Mouse (Mus musculus): ENCODE data around the gene Cd300e. TPM values are rescaled to one million over a fixed set of nuclear protein-coding genes. Genes with fewer than 3 reads are reported as not detected.

Gene Cd300e
- not detected in 2 replicates for polyA plus RNA-seq (2014; fragmentation: Nextera tagmentation; extraction: Ambion mirVana)

- WGBS: 31% methylated on average over 5 of the region's 5 CpGs
- Histone ChIP-seq H3K4me1 (ENCODE audit: control insufficient read depth, insufficient read depth, low read length) (no peaks in the 10 kb centered on the region), H3K27ac (ENCODE audit: low read depth, low read length) (no peak within 1 kb of the TSS), H3K9me3 (ENCODE audit: control insufficient read depth, low read length) (no peaks in the 10 kb centered on the region), H3K27me3 (ENCODE audit: control insufficient read depth, insufficient read depth, low read length) (no peaks in the 10 kb centered on the region), H3K36me3 (ENCODE audit: control insufficient read depth, insufficient read depth, low read length) (no peaks in the 10 kb centered on the region), H3K9ac (replicated peaks; ENCODE audit: low read depth, low read length) (no peak within 1 kb of the TSS), H3K4me2 (ENCODE audit: low read depth, low read length) (no peak within 1 kb of the TSS), H3K4me3 (ENCODE audit: low read depth, low read length) (no peak within 1 kb of the TSS)
- no peak for ATAC-seq (ENCODE audit: low read depth)
Observed at GRCm38 (mm10) chr11:115062077-115062476, at the start of gene Cd300e. Gene Cd300e (minus strand): TSS chr11:115062177.

- no peak overlapping the region for H3K27ac ChIP-seq (ENCODE audit: low read depth, low read length)
- WGBS: 78% methylated on average over 5 of the region's 5 CpGs
Observed at GRCm38 (mm10) chr11:115110271-115110670, 48.3 kb upstream of the Cd300e start.

GRCm38 (mm10) chr11:115108176-115108575 lies 46.2 kb upstream of the Cd300e start:
- H3K4me1 ChIP-seq (ENCODE audit: control insufficient read depth, insufficient read depth, low read length): no peaks in the 10 kb centered on the region; the same call in 1 of the 2 replicates
- no peak overlapping the region for H3K4me3 ChIP-seq (ENCODE audit: low read depth, low read length)
- H3K9me3 ChIP-seq (ENCODE audit: control insufficient read depth, low read length): no peaks in the 10 kb centered on the region
- H3K36me3 ChIP-seq (ENCODE audit: control insufficient read depth, insufficient read depth, low read length): no peaks in the 10 kb centered on the region
- H3K27ac ChIP-seq (ENCODE audit: low read depth, low read length): no peak overlapping the region
- no peak overlapping the region for H3K4me2 ChIP-seq (ENCODE audit: low read depth, low read length)
- 88% methylated on average over 8 of the region's 8 CpGs for WGBS
- no peak overlapping the region for H3K9ac ChIP-seq (replicated peaks; ENCODE audit: low read depth, low read length)
- no peak for ATAC-seq (ENCODE audit: low read depth)
- no peaks in the 10 kb centered on the region for H3K27me3 ChIP-seq (ENCODE audit: control insufficient read depth, insufficient read depth, low read length)

More at GRCm38 (mm10) chr11:115110271-115110670, 48.3 kb upstream of the Cd300e start:
- Histone ChIP-seq H3K4me3 (ENCODE audit: low read depth, low read length) (no peak overlapping the region), H3K36me3 (ENCODE audit: control insufficient read depth, insufficient read depth, low read length) (no peaks in the 10 kb centered on the region), H3K4me1 (ENCODE audit: control insufficient read depth, insufficient read depth, low read length) (no peaks in the 10 kb centered on the region; the same call in 1 of the 2 replicates), H3K9ac (replicated peaks; ENCODE audit: low read depth, low read length) (no peak overlapping the region), H3K4me2 (ENCODE audit: low read depth, low read length) (no peak overlapping the region), H3K27me3 (ENCODE audit: control insufficient read depth, insufficient read depth, low read length) (no peaks in the 10 kb centered on the region), H3K9me3 (ENCODE audit: control insufficient read depth, low read length) (no peaks in the 10 kb centered on the region)
- no peak for ATAC-seq (ENCODE audit: low read depth)

GRCm38 (mm10) chr11:115107403-115107916 lies 45.5 kb upstream of the Cd300e start:
- ATAC-seq (ENCODE audit: low read depth): no peak

GRCm38 (mm10) chr11:115106638-115107037 lies 44.7 kb upstream of the Cd300e start:
- no peak overlapping the region for H3K4me3 ChIP-seq (ENCODE audit: low read depth, low read length)
- no peaks in the 10 kb centered on the region for H3K9me3 ChIP-seq (ENCODE audit: control insufficient read depth, low read length)
- H3K27ac ChIP-seq (ENCODE audit: low read depth, low read length): no peak overlapping the region
- 90% methylated on average over 2 of the region's 2 CpGs for WGBS
- H3K4me1 ChIP-seq (ENCODE audit: control insufficient read depth, insufficient read depth, low read length): no peaks in the 10 kb centered on the region; the same call in 1 of the 2 replicates
- H3K4me2 ChIP-seq (ENCODE audit: low read depth, low read length): no peak overlapping the region
- H3K27me3 ChIP-seq (ENCODE audit: control insufficient read depth, insufficient read depth, low read length): no peaks in the 10 kb centered on the region
- no peak for ATAC-seq (ENCODE audit: low read depth)
- no peaks in the 10 kb centered on the region for H3K36me3 ChIP-seq (ENCODE audit: control insufficient read depth, insufficient read depth, low read length)
- H3K9ac ChIP-seq (replicated peaks; ENCODE audit: low read depth, low read length): no peak overlapping the region

More at GRCm38 (mm10) chr11:115107403-115107916, 45.5 kb upstream of the Cd300e start:
- Histone ChIP-seq H3K36me3 (ENCODE audit: control insufficient read depth, insufficient read depth, low read length) (no peaks in the 10 kb centered on the region), H3K4me3 (ENCODE audit: low read depth, low read length) (no peak overlapping the region), H3K9ac (replicated peaks; ENCODE audit: low read depth, low read length) (no peak overlapping the region), H3K4me1 (ENCODE audit: control insufficient read depth, insufficient read depth, low read length) (no peaks in the 10 kb centered on the region; the same call in 1 of the 2 replicates), H3K27me3 (ENCODE audit: control insufficient read depth, insufficient read depth, low read length) (no peaks in the 10 kb centered on the region), H3K9me3 (ENCODE audit: control insufficient read depth, low read length) (no peaks in the 10 kb centered on the region), H3K27ac (ENCODE audit: low read depth, low read length) (no peak overlapping the region), H3K4me2 (ENCODE audit: low read depth, low read length) (no peak overlapping the region)
- WGBS: 33% methylated on average over 4 of the region's 4 CpGs

GRCm38 (mm10) chr11:115104769-115105563 lies 43.0 kb upstream of the Cd300e start:
- no peak overlapping the region for H3K4me2 ChIP-seq (ENCODE audit: low read depth, low read length)
- no peaks in the 10 kb centered on the region; the same call in 1 of the 2 replicates for H3K4me1 ChIP-seq (ENCODE audit: control insufficient read depth, insufficient read depth, low read length)
- H3K27ac ChIP-seq (ENCODE audit: low read depth, low read length): no peak overlapping the region
- no peak overlapping the region for H3K4me3 ChIP-seq (ENCODE audit: low read depth, low read length)
- H3K9ac ChIP-seq (replicated peaks; ENCODE audit: low read depth, low read length): no peak overlapping the region
- 52% methylated on average over 8 of the region's 8 CpGs for WGBS
- no peak for ATAC-seq (ENCODE audit: low read depth)
- no peaks in the 10 kb centered on the region for H3K27me3 ChIP-seq (ENCODE audit: control insufficient read depth, insufficient read depth, low read length)
- no peaks in the 10 kb centered on the region for H3K36me3 ChIP-seq (ENCODE audit: control insufficient read depth, insufficient read depth, low read length)
- H3K9me3 ChIP-seq (ENCODE audit: control insufficient read depth, low read length): no peaks in the 10 kb centered on the region

GRCm38 (mm10) chr11:115103470-115104413 lies 41.8 kb upstream of the Cd300e start:
- Histone ChIP-seq H3K27ac (ENCODE audit: low read depth, low read length) (no peak overlapping the region), H3K27me3 (ENCODE audit: control insufficient read depth, insufficient read depth, low read length) (no peaks in the 10 kb centered on the region), H3K9ac (replicated peaks; ENCODE audit: low read depth, low read length) (no peak overlapping the region), H3K4me1 (ENCODE audit: control insufficient read depth, insufficient read depth, low read length) (no peaks in the 10 kb centered on the region; the same call in 1 of the 2 replicates), H3K4me2 (ENCODE audit: low read depth, low read length) (no peak overlapping the region), H3K4me3 (ENCODE audit: low read depth, low read length) (no peak overlapping the region), H3K9me3 (ENCODE audit: control insufficient read depth, low read length) (no peaks in the 10 kb centered on the region), H3K36me3 (ENCODE audit: control insufficient read depth, insufficient read depth, low read length) (no peaks in the 10 kb centered on the region)
- ATAC-seq (ENCODE audit: low read depth): no peak
- WGBS: 89% methylated on average over 25 of the region's 25 CpGs

GRCm38 (mm10) chr11:115102116-115102515 lies 40.1 kb upstream of the Cd300e start:
- Histone ChIP-seq H3K36me3 (ENCODE audit: control insufficient read depth, insufficient read depth, low read length) (no peaks in the 10 kb centered on the region), H3K4me3 (ENCODE audit: low read depth, low read length) (no peak overlapping the region), H3K27ac (ENCODE audit: low read depth, low read length) (no peak overlapping the region), H3K4me2 (ENCODE audit: low read depth, low read length) (no peak overlapping the region), H3K9me3 (ENCODE audit: control insufficient read depth, low read length) (no peaks in the 10 kb centered on the region), H3K4me1 (ENCODE audit: control insufficient read depth, insufficient read depth, low read length) (no peaks in the 10 kb centered on the region), H3K27me3 (ENCODE audit: control insufficient read depth, insufficient read depth, low read length) (no peaks in the 10 kb centered on the region), H3K9ac (replicated peaks; ENCODE audit: low read depth, low read length) (no peak overlapping the region)
- 96% methylated on average over 9 of the region's 9 CpGs for WGBS
- no peak for ATAC-seq (ENCODE audit: low read depth)

Measured in neural tube, embryonic 14.5 days (tissue).